Mouse (Mus musculus) liver, postnatal 0 days (tissue): ENCODE measurements at regions not wholly inside any gene's neighbourhood (a gene's known extent, or its start where the extent isn't known, plus 50 kb on each side); places are given as distances from the start of the nearest gene placed in this dataset.

ENCODE experiments used
- ATAC-seq: fragments of 200-750 bp; cut with Nextera tagmentation; 2 replicates; pipeline ENCODE4 v1.8.0; 2017; ENCODE audit warnings: mild to moderate bottlenecking, moderate library complexity
- DNase-seq: peaks from one replicate; pipeline ENCODE4 v3.0.0-alpha.2; 2016
- H3K27ac ChIP-seq: fragments of 300-500 bp; sonication (generic); 2 replicates; pipeline ENCODE4 v1.5.1; 2014; ENCODE audit warnings: antibody characterized with exemption, moderate library complexity, mild to moderate bottlenecking, low read depth
- H3K27me3 ChIP-seq: fragments of 300-500 bp; sonication (generic); 2 replicates; pipeline ENCODE4 v1.6.1; 2014; ENCODE audit warnings: low read length, control low read depth, mixed read lengths; ENCODE audit not compliant: insufficient read depth
- H3K36me3 ChIP-seq: fragments of 300-500 bp; sonication (generic); replicated peaks from 2 replicates; pipeline ENCODE4 v1.6.1; 2014; ENCODE audit warnings: mild to moderate bottlenecking, control low read depth, low read length, moderate library complexity, mixed read lengths; ENCODE audit not compliant: insufficient read depth
- H3K4me1 ChIP-seq: fragments of 300-500 bp; sonication (generic); 2 replicates; pipeline ENCODE4 v1.6.1; 2014; ENCODE audit warnings: antibody characterized with exemption, mild to moderate bottlenecking, control low read depth; ENCODE audit not compliant: insufficient read depth
- H3K4me2 ChIP-seq: fragments of 300-500 bp; sonication (generic); 2 replicates; pipeline ENCODE4 v1.6.1; 2014; ENCODE audit warnings: low read depth, mild to moderate bottlenecking, low read length, moderate library complexity, mixed read lengths
- H3K4me3 ChIP-seq: fragments of 300-500 bp; sonication (generic); 2 replicates; pipeline ENCODE4 v1.5.1; 2014; ENCODE audit warnings: low read depth, low read length
- H3K9ac ChIP-seq: fragments of 300-500 bp; sonication (generic); replicated peaks from 2 replicates; pipeline ENCODE4 v1.6.1; 2014; ENCODE audit warnings: mild to moderate bottlenecking, moderate library complexity
- H3K9me3 ChIP-seq: fragments of 300-500 bp; sonication (generic); 2 replicates; pipeline ENCODE4 v1.6.1; 2016; ENCODE audit warnings: mild to moderate bottlenecking, control low read depth, low read length, mixed read lengths
- CTCF ChIP-seq: sonication (generic); IDR thresholded peaks from 2 replicates; pipeline ENCODE4 v1.5.1; 2016; ENCODE audit warnings: antibody characterized with exemption, low read depth
- EP300 ChIP-seq: IDR thresholded peaks from 2 replicates; pipeline ENCODE4 v1.6.1; 2016; ENCODE audit warnings: antibody characterized with exemption, low read depth, mild to moderate bottlenecking
- WGBS: fragments of 180-500 bp; shearing (Covaris S2); extraction: QIAGEN DNeasy Blood & Tissue Kit; methylation state at CpG from one replicate; pipeline ENCODE4 v1.1.7; 2014; ENCODE audit not compliant: insufficient replicate concordance; 5-methylcytosine and 5-hydroxymethylcytosine counted together

DNA sequence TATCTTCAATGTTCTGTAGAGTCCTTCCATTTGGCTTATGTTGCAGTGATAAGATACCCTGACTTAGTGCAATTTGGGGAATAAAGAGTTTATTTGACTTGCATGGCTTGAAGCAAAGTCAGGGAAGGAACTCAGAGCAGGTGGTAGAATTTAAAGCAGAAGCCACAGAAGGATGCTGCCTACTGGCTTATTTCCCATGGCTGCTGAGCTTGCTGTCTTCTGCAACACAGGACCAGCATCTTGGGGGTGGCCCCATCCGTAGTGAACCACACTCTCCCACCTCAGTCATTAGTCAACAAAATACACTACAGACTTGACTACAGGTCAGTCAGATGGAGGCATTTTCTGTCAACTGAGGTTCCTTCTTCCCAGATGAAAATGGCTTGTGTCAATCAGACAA is 819.7 kb upstream of the Chrm3 start:
- ATAC-seq, result no peak
- DNase-seq, result no peak
- H3K4me3 ChIP-seq, result no peak overlapping the region
- no peaks in the 10 kb centered on the region for H3K36me3 ChIP-seq
- no peaks in the 10 kb centered on the region for H3K4me1 ChIP-seq
- no peak overlapping the region for H3K4me2 ChIP-seq
- H3K9me3 ChIP-seq, result no peaks in the 10 kb centered on the region
- no peaks in the 10 kb centered on the region for H3K27me3 ChIP-seq
- 85% methylated on average over 1 of the region's 1 CpGs for WGBS
- H3K27ac ChIP-seq, result no peak overlapping the region
- no peak overlapping the region for H3K9ac ChIP-seq
- TF ChIP-seq EP300, result no peak
- no peak for TF ChIP-seq CTCF

DNA sequence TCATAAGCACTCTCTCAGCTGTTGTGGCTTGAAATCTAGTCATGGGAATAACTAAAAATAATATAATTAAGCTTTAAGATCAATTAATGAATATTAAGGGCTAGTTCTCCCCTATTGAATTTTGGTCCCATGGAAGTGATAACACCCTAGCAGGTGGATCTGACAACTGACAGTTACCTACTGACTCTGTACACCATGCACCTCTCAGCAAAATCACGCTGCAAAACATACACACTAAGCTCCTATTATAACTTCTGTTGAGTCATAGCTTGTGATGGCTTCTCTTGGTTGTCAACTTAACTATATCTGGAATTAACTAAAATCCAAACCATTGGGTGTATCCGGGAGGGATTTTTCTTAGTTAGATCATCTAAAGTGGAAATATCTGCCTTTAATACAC is 817.9 kb upstream of the Chrm3 start:
- no peak overlapping the region for H3K27ac ChIP-seq
- ATAC-seq (no peak), DNase-seq (no peak)
- H3K4me1 ChIP-seq, result no peaks in the 10 kb centered on the region
- H3K4me3 ChIP-seq, result no peak overlapping the region
- H3K4me2 ChIP-seq, result no peak overlapping the region
- H3K27me3 ChIP-seq, result no peaks in the 10 kb centered on the region
- WGBS, result 66% methylated on average over 2 of the region's 2 CpGs
- TF ChIP-seq EP300 (no peak), CTCF (no peak)
- no peaks in the 10 kb centered on the region for H3K36me3 ChIP-seq
- H3K9ac ChIP-seq, result no peak overlapping the region
- no peaks in the 10 kb centered on the region for H3K9me3 ChIP-seq

DNA sequence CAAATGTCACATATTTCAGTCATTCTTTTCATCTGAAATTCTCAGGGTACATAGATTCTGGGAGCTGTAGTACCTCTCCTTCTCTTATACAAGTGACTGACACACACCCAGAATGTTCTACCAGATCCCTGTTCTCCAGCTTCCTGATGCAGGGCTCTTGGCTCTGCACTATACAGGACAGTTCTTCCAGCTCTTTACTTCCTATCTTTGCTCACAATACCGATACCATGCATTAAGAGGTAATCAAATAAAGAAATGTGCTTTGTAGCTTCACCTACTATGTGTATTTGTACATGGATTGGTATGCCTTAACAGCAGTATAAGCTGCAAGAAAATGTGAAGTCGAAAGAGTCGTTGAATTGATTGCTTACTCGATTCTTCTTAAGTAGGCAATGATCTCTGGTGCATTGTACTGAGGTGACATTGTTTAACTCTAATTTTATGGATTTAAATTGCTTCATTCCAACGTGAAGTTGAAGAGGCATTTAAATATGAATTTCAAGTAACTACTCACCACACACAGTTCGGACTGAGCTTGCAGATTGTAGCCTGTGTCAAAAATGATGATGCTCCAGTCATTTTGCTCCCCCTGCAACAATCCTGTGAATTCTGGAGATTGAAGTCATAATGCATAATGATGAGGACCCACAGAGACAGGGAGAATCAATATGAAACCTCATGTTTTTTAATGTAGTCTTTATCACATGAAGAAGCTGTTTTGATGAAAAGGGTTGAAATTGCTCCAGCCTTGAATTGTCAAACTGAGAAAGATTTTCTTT is 817.2 kb upstream of the Chrm3 start:
- H3K27ac ChIP-seq, result no peak overlapping the region
- no peaks in the 10 kb centered on the region for H3K27me3 ChIP-seq
- no peak for ATAC-seq
- WGBS, result 72% methylated on average over 6 of the region's 6 CpGs
- no peak overlapping the region for H3K4me2 ChIP-seq
- DNase-seq, result no peak
- H3K9me3 ChIP-seq, result no peaks in the 10 kb centered on the region
- H3K4me1 ChIP-seq, result no peaks in the 10 kb centered on the region
- TF ChIP-seq EP300 (no peak), CTCF (no peak)
- H3K36me3 ChIP-seq, result no peaks in the 10 kb centered on the region
- no peak overlapping the region for H3K4me3 ChIP-seq
- H3K9ac ChIP-seq, result no peak overlapping the region

DNA sequence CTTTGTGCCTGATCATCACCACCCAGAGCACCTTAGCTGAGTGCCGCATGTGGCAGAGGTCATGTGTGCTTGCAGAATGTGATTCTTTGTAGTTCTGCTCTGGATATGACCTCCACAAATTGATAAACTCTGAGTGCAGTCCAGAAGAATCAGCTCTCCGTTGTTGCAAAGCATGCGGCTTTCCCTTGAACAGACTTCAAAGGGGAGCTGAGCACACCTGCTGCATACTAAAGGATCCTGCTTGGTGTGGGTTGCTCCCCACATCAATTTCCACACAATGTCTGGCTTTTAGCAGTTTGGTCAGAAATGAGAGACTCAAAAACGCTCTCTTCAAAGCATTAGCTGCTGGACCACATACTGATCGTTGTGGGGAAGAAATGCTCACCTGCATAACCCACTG is 806.5 kb upstream of the Chrm3 start:
- Histone ChIP-seq H3K27me3 (no peaks in the 10 kb centered on the region), H3K9me3 (0 out of 2 replicates have a peak, but pooled peaks cover 2% of the 10 kb centered on the region), H3K36me3 (no peaks in the 10 kb centered on the region), H3K4me3 (no peak overlapping the region), H3K27ac (no peak overlapping the region), H3K4me2 (no peak overlapping the region), H3K9ac (no peak overlapping the region), H3K4me1 (no peaks in the 10 kb centered on the region)
- TF ChIP-seq CTCF (no peak), EP300 (no peak)
- ATAC-seq (no peak), DNase-seq (no peak)
- WGBS, result 68% methylated on average over 5 of the region's 5 CpGs

DNA sequence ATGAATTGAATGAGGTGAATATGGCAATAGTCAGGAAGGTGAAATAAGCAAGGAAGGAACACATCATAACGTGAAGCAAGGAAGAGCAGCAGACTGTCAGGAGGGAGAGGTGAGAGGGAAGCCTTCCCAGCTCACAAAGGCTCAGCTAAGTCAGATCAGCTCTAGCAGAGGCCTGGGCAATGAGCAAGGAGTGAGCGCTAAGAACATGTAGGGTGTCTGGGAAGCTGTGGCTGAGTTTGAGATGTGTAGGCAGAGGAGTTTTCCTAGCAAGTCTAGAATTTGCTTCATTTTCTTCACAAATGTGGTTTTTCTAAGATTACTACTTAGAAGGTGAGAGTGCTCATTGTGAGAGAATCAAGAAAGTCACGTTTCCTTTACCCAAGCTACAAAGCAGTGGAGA is 803.5 kb upstream of the Chrm3 start:
- no peak overlapping the region for H3K27ac ChIP-seq
- no peak overlapping the region for H3K4me3 ChIP-seq
- H3K36me3 ChIP-seq, result no peaks in the 10 kb centered on the region
- H3K4me2 ChIP-seq, result no peak overlapping the region
- H3K9me3 ChIP-seq, result 0 out of 2 replicates have a peak, but pooled peaks cover 2% of the 10 kb centered on the region
- H3K4me1 ChIP-seq, result no peaks in the 10 kb centered on the region
- no peak for ATAC-seq
- TF ChIP-seq EP300 (no peak), CTCF (no peak)
- H3K27me3 ChIP-seq, result no peaks in the 10 kb centered on the region
- 53% methylated on average over 3 of the region's 3 CpGs for WGBS
- no peak for DNase-seq
- H3K9ac ChIP-seq, result no peak overlapping the region

DNA sequence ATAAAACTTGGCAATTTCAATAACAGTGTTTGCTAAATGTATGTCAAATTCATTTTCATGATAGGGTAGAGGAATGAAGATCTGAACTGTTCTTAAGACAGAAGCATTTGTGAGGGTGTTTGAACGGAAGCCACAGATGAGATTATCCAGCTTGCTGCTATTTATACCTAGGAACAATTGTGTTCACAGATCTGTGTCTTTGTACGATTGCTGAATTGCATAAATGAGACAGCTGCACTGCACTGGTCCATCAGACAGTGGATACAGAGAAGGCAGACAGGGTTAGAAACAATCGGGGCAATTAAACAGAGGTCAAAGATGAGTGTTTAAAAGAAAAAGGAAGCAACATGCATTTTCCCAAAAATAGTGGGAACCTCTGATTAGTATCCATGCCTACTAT is 786.6 kb upstream of the Chrm3 start:
- H3K36me3 ChIP-seq, result no peaks in the 10 kb centered on the region
- no peaks in the 10 kb centered on the region for H3K9me3 ChIP-seq
- no peak overlapping the region for H3K4me3 ChIP-seq
- H3K4me2 ChIP-seq, result no peak overlapping the region
- DNase-seq (no peak), ATAC-seq (no peak)
- H3K4me1 ChIP-seq, result no peaks in the 10 kb centered on the region
- WGBS, result 72% methylated on average over 3 of the region's 3 CpGs
- TF ChIP-seq CTCF (no peak), EP300 (no peak)
- no peak overlapping the region for H3K27ac ChIP-seq
- H3K9ac ChIP-seq, result no peak overlapping the region
- H3K27me3 ChIP-seq, result no peaks in the 10 kb centered on the region

DNA sequence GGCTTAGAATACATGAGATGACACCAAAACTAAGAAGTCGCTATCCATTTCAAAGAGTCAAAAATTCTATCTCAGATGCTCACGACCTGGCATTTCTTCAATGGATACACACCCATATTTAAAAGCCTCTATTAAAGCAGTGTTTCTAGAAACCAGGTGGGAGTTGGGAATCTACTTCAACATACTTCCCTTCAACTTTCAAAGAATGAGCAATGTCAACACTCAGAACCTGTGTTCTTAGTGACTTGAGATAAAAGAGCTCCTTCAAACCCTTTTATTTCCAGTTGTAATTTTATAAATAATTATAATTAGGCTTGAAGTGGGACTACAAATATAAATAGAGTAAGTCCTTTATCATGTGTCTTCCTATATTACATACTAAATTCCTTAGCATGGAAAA is 747.0 kb upstream of the Chrm3 start:
- no peak for ATAC-seq
- Histone ChIP-seq H3K9me3 (no peaks in the 10 kb centered on the region), H3K4me2 (no peak overlapping the region), H3K36me3 (no peaks in the 10 kb centered on the region), H3K4me1 (no peaks in the 10 kb centered on the region), H3K9ac (no peak overlapping the region), H3K27me3 (no peaks in the 10 kb centered on the region), H3K4me3 (no peak overlapping the region), H3K27ac (no peak overlapping the region)
- no peak for TF ChIP-seq CTCF
- TF ChIP-seq EP300, result no peak
- no peak for DNase-seq
- 83% methylated on average over 2 of the region's 2 CpGs for WGBS
